Mouse (Mus musculus) CH12.LX (cell line): ENCODE data around the gene Fcgr4.
"Not testable (repeated sequence)": the region's sequence is repeated elsewhere in the genome, so short reads cannot be mapped to it uniquely, and the experiment has no call there.

Experiments
- CHD2 ChIP-seq: IDR thresholded peaks from 2 replicates; pipeline ENCODE4 v1.6.1; 2011; ENCODE audit warnings: low read length, improper control_type of control experiment
- CTCF ChIP-seq, 2 experiments: IDR thresholded peaks in 1 of 2; conservative IDR thresholded peaks in 1 of 2; 2 replicates each; pipeline ENCODE4 v1.5.1; 2011 to 2012; ENCODE audit warnings: low read depth in 2 of 2, low read length in 2 of 2, improper control_type of control experiment in 1 of 2, inconsistent platforms in 1 of 2, mild to moderate bottlenecking in 1 of 2, moderate library complexity in 1 of 2
- E2F4 ChIP-seq: IDR thresholded peaks from 2 replicates; pipeline ENCODE4 v1.6.1; 2011; ENCODE audit warnings: low read depth, low read length, improper control_type of control experiment; ENCODE audit not compliant: insufficient replicate concordance
- ELF1 ChIP-seq: IDR thresholded peaks from 2 replicates; pipeline ENCODE4 v1.6.1; 2014; ENCODE audit warnings: low read depth, mild to moderate bottlenecking, inconsistent platforms, low read length, improper control_type of control experiment
- EP300 ChIP-seq: IDR thresholded peaks from 2 replicates; pipeline ENCODE4 v1.6.1; 2011; ENCODE audit warnings: low read length, improper control_type of control experiment
- MAX ChIP-seq: IDR thresholded peaks from 2 replicates; pipeline ENCODE4 v1.6.1; 2011; ENCODE audit warnings: low read length, improper control_type of control experiment
- MAZ ChIP-seq: IDR thresholded peaks from 2 replicates; pipeline ENCODE4 v1.6.1; 2012; ENCODE audit warnings: low read depth, mild to moderate bottlenecking, inconsistent platforms, low read length, improper control_type of control experiment, moderate library complexity
- POLR2A ChIP-seq: IDR thresholded peaks from 2 replicates; pipeline ENCODE4 v1.6.1; 2011; ENCODE audit warnings: low read depth, mild to moderate bottlenecking, improper control_type of control experiment, low read length
- ZKSCAN1 ChIP-seq: IDR thresholded peaks from 2 replicates; pipeline ENCODE4 v1.6.1; 2012; ENCODE audit warnings: low read depth, inconsistent platforms, low read length, improper control_type of control experiment, borderline replicate concordance

- not testable (repeated sequence) for TF ChIP-seq EP300; CTCF (conservative IDR thresholded peaks at IDR 0.05 in 1 of 2, IDR thresholded peaks at IDR 0.05 in 1 of 2; ENCODE audit: low read depth in 2 of 2, low read length in 2 of 2); MAZ; ELF1; E2F4; POLR2A; ZKSCAN1; CHD2; MAX
Observed at GRCm38 (mm10) chr1:170975350-170975749, 43.4 kb upstream of the Fcgr4 start.
